Mouse (Mus musculus): ENCODE results near the gene Dolk. TPM values are rescaled to one million over a fixed set of nuclear protein-coding genes. Genes with fewer than 3 reads are reported as not detected.
A peak's percentile ranks its signal among the peaks of the same experiment; 100 is the strongest.

Dolk gene
- polyA plus RNA-seq, 1 experiment from 2014 or later = 29.3 TPM

DNA sequence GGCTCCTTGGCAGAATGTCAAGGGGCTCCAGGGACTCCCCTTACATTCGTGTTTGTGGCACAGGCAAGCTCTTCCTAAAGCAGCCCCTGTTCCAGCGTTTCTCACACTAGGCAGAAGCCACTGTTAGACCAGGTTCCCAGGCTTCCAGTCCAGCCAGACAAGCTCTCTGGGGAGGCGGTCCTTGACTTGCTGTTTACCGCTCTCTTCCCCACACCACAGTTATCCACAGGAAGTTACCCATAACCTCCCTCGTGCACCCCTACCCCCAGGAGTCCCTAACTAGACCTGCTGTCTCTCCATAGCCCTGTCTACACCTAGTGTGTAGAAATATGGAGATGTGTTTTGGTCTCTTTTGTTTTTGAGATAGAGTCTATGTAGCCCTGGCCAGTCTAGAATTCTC is 32.3 kb downstream of the Dolk start:
- H3K27ac ChIP-seq = no peak overlapping the region
- no peak overlapping the region for H3K4me3 ChIP-seq
- no peaks in the 10 kb centered on the region for H3K27me3 ChIP-seq (ENCODE audit: insufficient read depth, poor library complexity, severe bottlenecking)
- peaks cover 85% of the 10 kb centered on the region for H3K36me3 ChIP-seq
- 68% methylated on average over 5 of the region's 5 CpGs for WGBS
- peaks cover 34% of the 10 kb centered on the region for H3K4me1 ChIP-seq
- no peaks in the 10 kb centered on the region for H3K9me3 ChIP-seq
- DNase-seq (ENCODE audit: low spot score) = no peak

GRCm38 (mm10) chr2:30252521-30252920 is 33.6 kb downstream of the Dolk start:
- WGBS = 85% methylated on average over 3 of the region's 3 CpGs
- Histone ChIP-seq H3K27ac (no peak overlapping the region), H3K4me1 (peaks cover 23% of the 10 kb centered on the region), H3K9me3 (no peaks in the 10 kb centered on the region), H3K4me3 (no peak overlapping the region), H3K27me3 (ENCODE audit: insufficient read depth, poor library complexity, severe bottlenecking) (no peaks in the 10 kb centered on the region), H3K36me3 (peaks cover 85% of the 10 kb centered on the region)
- DNase-seq (ENCODE audit: low spot score) = no peak

DNA sequence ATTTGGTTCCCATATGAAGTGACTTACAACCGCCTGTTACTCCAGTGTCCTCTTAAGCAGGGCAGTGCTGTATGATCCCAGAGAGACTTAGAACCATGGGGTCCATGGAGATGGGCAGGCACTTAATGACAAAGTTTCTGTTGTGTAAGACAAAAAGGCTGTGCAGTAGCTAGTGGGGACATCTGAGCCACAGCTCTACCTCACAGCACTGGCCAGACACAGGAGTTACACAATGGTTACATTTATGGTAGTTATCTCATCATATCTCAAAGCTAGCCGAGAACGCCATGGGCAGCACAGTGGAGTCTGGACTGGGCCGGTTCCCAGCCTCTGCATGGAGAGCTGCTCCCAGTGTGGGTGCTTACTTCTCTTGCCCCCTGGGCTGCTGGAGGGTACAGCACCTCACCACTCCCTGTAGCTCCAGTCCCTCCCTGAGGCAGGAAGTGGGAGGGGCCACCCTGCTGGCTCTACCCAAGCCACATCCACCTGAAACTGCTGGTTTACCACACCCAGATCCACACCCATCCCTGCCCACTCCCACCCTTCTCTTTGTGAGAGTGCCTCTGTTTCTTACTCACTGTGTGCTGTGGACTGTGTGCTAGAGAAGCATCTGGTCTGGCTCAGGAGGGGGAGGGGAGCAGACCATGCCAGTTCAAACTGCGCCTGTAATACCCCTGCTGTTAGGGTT is 34.6 kb downstream of the Dolk start:
- Histone ChIP-seq H3K9me3 (no peaks in the 10 kb centered on the region), H3K4me3 (no peak overlapping the region), H3K27ac (peak overlapping the region; percentile 62; the same call in 1 of the 2 replicates), H3K4me1 (peaks cover 23% of the 10 kb centered on the region), H3K36me3 (peaks cover 80% of the 10 kb centered on the region), H3K27me3 (ENCODE audit: insufficient read depth, poor library complexity, severe bottlenecking) (no peaks in the 10 kb centered on the region)
- WGBS = 65% methylated on average over 5 of the region's 5 CpGs
- DNase-seq (ENCODE audit: low spot score) = no peak

- Histone ChIP-seq H3K4me3 (no peak overlapping the region), H3K9me3 (no peaks in the 10 kb centered on the region), H3K4me1 (peaks cover 23% of the 10 kb centered on the region), H3K27me3 (ENCODE audit: insufficient read depth, poor library complexity, severe bottlenecking) (no peaks in the 10 kb centered on the region), H3K36me3 (peaks cover 71% of the 10 kb centered on the region), H3K27ac (no peak overlapping the region)
- WGBS = 87% methylated on average over 10 of the region's 10 CpGs
- no peak for DNase-seq (ENCODE audit: low spot score)
Measured at GRCm38 (mm10) chr2:30250166-30251128, 35.7 kb downstream of the Dolk start.

- Histone ChIP-seq H3K36me3 (peaks cover 73% of the 10 kb centered on the region), H3K4me1 (peaks cover 23% of the 10 kb centered on the region), H3K4me3 (no peak overlapping the region), H3K9me3 (no peaks in the 10 kb centered on the region), H3K27ac (no peak overlapping the region), H3K27me3 (ENCODE audit: insufficient read depth, poor library complexity, severe bottlenecking) (no peaks in the 10 kb centered on the region)
- no peak for DNase-seq (ENCODE audit: low spot score)
- 98% methylated on average over 3 of the region's 3 CpGs for WGBS
Measured at GRCm38 (mm10) chr2:30249182-30249581, 37.0 kb downstream of the Dolk start.

DNA sequence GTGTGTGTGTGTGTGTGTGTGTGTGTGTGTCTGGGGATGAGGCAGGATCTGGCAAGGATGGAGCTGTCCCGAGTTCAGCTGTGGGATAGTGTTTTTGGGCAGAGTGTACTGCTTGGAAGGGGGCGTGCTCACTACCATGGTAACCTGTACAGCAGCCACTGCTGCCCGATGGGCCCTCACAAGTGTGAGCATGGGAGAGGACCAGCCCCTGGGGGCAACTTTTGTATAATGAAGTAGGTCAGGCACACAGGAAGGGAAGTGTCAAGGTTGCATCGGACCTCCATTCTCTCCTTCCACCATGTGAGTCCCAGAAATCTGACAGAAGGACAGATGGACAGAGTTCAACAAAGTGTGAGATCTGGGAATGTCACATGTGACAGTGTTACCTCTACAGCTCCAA is 38.5 kb downstream of the Dolk start:
- no peaks in the 10 kb centered on the region for H3K27me3 ChIP-seq (ENCODE audit: insufficient read depth, poor library complexity, severe bottlenecking)
- no peak for DNase-seq (ENCODE audit: low spot score)
- H3K27ac ChIP-seq = no peak overlapping the region
- no peaks in the 10 kb centered on the region for H3K9me3 ChIP-seq
- peaks cover 77% of the 10 kb centered on the region for H3K36me3 ChIP-seq
- H3K4me1 ChIP-seq = peaks cover 23% of the 10 kb centered on the region
- H3K4me3 ChIP-seq = no peak overlapping the region
- WGBS = 82% methylated on average over 4 of the region's 4 CpGs

- peaks cover 77% of the 10 kb centered on the region for H3K36me3 ChIP-seq
- H3K9me3 ChIP-seq = no peaks in the 10 kb centered on the region
- no peak overlapping the region for H3K4me3 ChIP-seq
- H3K27ac ChIP-seq = no peak overlapping the region
- H3K27me3 ChIP-seq (ENCODE audit: insufficient read depth, poor library complexity, severe bottlenecking) = no peaks in the 10 kb centered on the region
- peaks cover 21% of the 10 kb centered on the region for H3K4me1 ChIP-seq
- WGBS = 91% methylated on average over 5 of the region's 5 CpGs
- no peak for DNase-seq (ENCODE audit: low spot score)
Measured at GRCm38 (mm10) chr2:30247036-30247435, 39.1 kb downstream of the Dolk start.

- Histone ChIP-seq H3K4me1 (peaks cover 29% of the 10 kb centered on the region), H3K27ac (no peak overlapping the region), H3K27me3 (ENCODE audit: insufficient read depth, poor library complexity, severe bottlenecking) (no peaks in the 10 kb centered on the region), H3K36me3 (peaks cover 80% of the 10 kb centered on the region), H3K9me3 (no peaks in the 10 kb centered on the region), H3K4me3 (no peak overlapping the region)
- DNase-seq (ENCODE audit: low spot score) = no peak
- WGBS = 74% methylated on average over 7 of the region's 7 CpGs
Measured at GRCm38 (mm10) chr2:30244595-30245178, 41.4 kb downstream of the Dolk start.

DNA sequence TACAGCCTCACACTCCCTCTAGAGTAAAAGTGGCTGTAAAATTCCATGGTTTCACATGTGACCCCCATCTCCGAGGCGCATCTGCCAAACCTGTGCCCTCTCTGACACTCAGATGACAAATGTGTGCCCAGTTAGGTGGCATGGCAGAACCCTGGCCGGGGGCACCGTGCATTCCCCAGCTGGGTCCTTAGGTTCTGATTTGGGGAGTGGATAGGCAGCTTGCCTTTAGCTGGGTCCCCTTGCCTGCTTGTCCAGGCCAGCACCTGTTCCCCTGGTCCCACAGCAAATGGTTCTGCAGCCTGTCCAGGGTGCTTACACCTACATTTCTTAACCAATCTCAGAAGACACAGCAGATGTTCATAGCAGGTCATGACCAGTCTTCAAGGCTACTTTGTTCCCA is 42.7 kb downstream of the Dolk start:
- peaks cover 42% of the 10 kb centered on the region for H3K4me1 ChIP-seq
- no peaks in the 10 kb centered on the region for H3K9me3 ChIP-seq
- no peak overlapping the region for H3K4me3 ChIP-seq
- 96% methylated on average over 4 of the region's 4 CpGs for WGBS
- no peak for DNase-seq (ENCODE audit: low spot score)
- H3K36me3 ChIP-seq = peaks cover 69% of the 10 kb centered on the region
- H3K27me3 ChIP-seq (ENCODE audit: insufficient read depth, poor library complexity, severe bottlenecking) = no peaks in the 10 kb centered on the region
- no peak overlapping the region for H3K27ac ChIP-seq

- WGBS = 48% methylated on average over 4 of the region's 4 CpGs
- peak overlapping the region; percentile 49; the same call in 1 of the 2 replicates for H3K27ac ChIP-seq
- H3K4me1 ChIP-seq = peaks cover 42% of the 10 kb centered on the region
- no peaks in the 10 kb centered on the region for H3K27me3 ChIP-seq (ENCODE audit: insufficient read depth, poor library complexity, severe bottlenecking)
- no peak for DNase-seq (ENCODE audit: low spot score)
- H3K4me3 ChIP-seq = no peak overlapping the region
- no peaks in the 10 kb centered on the region for H3K9me3 ChIP-seq
- peaks cover 60% of the 10 kb centered on the region for H3K36me3 ChIP-seq
Measured at GRCm38 (mm10) chr2:30242509-30242908, 43.6 kb downstream of the Dolk start.

GRCm38 (mm10) chr2:30240267-30240666 is 45.9 kb downstream of the Dolk start, which contains the start of gene Gm28035:
Gm28035 (plus strand) TSS chr2:30240567.
- H3K9me3 ChIP-seq = no peaks in the 10 kb centered on the region
- H3K4me3 ChIP-seq = peak within 1 kb of the TSS; percentile 77
- 82% methylated on average over 2 of the region's 2 CpGs for WGBS
- peaks cover 51% of the 10 kb centered on the region for H3K4me1 ChIP-seq
- DNase-seq (ENCODE audit: low spot score) = no peak
- no peaks in the 10 kb centered on the region for H3K27me3 ChIP-seq (ENCODE audit: insufficient read depth, poor library complexity, severe bottlenecking)
- H3K27ac ChIP-seq = peak within 1 kb of the TSS; percentile 94; the same call in 1 of the 2 replicates
- H3K36me3 ChIP-seq = peaks cover 53% of the 10 kb centered on the region

GRCm38 (mm10) chr2:30239777-30240176 is 46.4 kb downstream of the Dolk start:
- Histone ChIP-seq H3K4me1 (peaks cover 51% of the 10 kb centered on the region), H3K27me3 (ENCODE audit: insufficient read depth, poor library complexity, severe bottlenecking) (no peaks in the 10 kb centered on the region), H3K36me3 (peaks cover 49% of the 10 kb centered on the region), H3K4me3 (peak overlapping the region; percentile 77; the same call in 1 of the 2 replicates), H3K27ac (peak overlapping the region; percentile 94; the same call in 1 of the 2 replicates), H3K9me3 (no peaks in the 10 kb centered on the region)
- 53% methylated on average over 4 of the region's 4 CpGs for WGBS
- peak; percentile 78 for DNase-seq (ENCODE audit: low spot score)

Measured in heart, embryonic 10.5 days (tissue).